Mouse (Mus musculus): ENCODE measurements around the gene Birc7. TPM values are rescaled to one million over a fixed set of nuclear protein-coding genes. Genes with fewer than 3 reads are reported as not detected.

Gene Birc7
- polyA plus RNA-seq, 1 experiment from 2014 or later = 0.14 TPM

DNA sequence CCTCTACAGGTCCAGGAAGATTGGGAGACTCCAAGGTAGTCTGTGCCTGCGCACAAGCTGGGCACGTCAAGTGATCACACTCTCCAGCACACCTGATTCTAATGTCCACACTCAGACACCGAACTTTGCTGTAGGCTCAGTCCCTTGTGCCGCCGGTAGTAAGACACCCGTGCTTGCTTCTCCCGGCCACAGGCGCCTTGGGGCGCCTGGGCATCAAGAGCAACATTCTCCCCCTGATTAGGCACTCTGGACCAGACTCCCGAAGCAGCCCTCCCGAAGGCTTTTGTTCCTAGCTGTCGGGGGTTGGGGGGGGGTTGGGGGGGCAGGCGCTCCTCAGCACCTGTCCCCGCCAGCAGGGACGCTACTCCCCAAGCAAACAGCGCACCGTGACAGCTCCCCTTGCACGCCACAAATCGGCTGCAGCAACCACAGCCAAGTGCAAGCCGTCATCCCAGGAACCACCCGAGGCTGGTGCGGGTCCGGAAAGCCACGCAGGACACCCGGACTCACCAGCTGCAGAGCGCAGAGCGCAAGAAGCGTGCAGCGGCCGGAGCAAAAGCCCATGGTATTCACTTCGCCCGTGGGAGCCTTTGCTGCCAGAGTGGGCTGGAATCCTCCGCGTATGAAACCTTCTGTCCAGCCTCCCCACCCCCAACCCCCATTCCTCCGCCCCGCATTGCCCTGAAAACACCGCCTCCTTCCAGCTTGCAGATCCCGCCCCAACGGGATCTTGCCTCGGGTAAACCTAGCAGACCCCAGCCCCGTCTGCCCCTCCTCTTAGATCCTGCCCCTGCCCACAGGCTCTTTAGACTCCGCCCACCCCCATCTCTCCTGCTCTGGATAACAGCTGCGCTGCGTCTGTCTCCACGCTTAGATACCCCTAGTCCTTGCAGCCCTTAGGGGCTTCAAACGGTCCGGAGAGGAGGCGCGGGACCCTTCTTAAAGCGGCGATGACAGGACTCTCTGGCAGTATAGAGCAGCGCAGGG lies 25.5 kb downstream of the Birc7 start, which contains the start of gene Nkain4:
Gene Nkain4 (minus strand): TSS at position 639 of the 987 bp plus-strand sequence.
- WGBS = under 1% methylated on average over 47 of the region's 52 CpGs
- H3K4me3 ChIP-seq = peak within 1 kb of the TSS; percentile 69
- H3K4me2 ChIP-seq = peak within 1 kb of the TSS; percentile 86
- H3K9me3 ChIP-seq (replicated peaks) = no peaks in the 10 kb centered on the region
- H3K9ac ChIP-seq = peak within 1 kb of the TSS; percentile 80
- peak within 1 kb of the TSS; percentile 92 for H3K27ac ChIP-seq
- no peaks in the 10 kb centered on the region for H3K36me3 ChIP-seq (ENCODE audit: poor library complexity, severe bottlenecking)
- H3K27me3 ChIP-seq = peaks cover 6% of the 10 kb centered on the region; the same call in 1 of the 2 replicates
- peaks cover 47% of the 10 kb centered on the region for H3K4me1 ChIP-seq
- peak; percentile 94 for ATAC-seq

DNA sequence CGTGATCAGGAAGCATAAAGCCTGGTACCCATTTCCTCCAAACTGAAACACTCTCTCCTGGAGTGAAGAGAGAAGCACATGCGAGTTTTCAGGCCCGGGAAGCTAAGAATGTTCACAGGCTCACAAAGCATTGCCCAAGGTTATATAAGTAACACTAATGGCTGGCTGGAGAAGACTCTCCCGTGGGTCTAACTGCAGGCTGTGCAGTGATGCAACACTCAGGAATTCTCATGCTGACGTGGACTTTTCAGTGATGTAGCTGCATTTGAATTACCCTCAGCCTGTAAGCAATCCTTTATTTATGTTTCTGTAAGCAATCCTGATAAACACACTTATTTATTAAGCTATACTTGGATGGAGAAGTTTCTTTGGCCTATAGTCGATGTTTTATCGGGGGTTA lies 30.8 kb downstream of the Birc7 start:
- no peaks in the 10 kb centered on the region for H3K36me3 ChIP-seq (ENCODE audit: poor library complexity, severe bottlenecking)
- H3K4me1 ChIP-seq = peaks cover 12% of the 10 kb centered on the region; the same call in 1 of the 2 replicates
- H3K4me2 ChIP-seq = no peak overlapping the region
- H3K27ac ChIP-seq = no peak overlapping the region
- no peaks in the 10 kb centered on the region for H3K9me3 ChIP-seq (replicated peaks)
- H3K4me3 ChIP-seq = no peak overlapping the region
- ATAC-seq = no peak
- WGBS = 77% methylated on average over 7 of the region's 7 CpGs
- H3K9ac ChIP-seq = no peak overlapping the region
- peaks cover 9% of the 10 kb centered on the region; the same call in 1 of the 2 replicates for H3K27me3 ChIP-seq

DNA sequence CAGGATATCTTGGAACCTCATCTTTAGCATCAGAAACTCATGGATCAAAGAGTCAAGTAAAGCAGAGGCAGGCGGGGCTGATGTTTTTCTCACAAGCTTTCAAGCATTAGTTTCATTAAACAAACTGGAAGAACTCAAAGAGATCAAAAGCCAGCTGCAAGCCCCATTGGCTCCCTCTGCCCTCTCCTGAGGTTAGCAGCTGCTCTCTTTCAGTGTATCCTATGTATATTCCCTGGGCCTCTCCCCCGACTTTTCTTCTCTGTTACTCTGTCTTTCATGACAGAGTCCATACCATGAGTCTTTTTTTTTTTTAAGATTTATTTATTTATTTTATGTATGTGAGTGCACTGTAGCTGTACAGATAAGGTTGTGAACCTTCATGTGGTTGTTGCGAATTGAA lies 31.4 kb downstream of the Birc7 start:
- H3K36me3 ChIP-seq (ENCODE audit: poor library complexity, severe bottlenecking) = no peaks in the 10 kb centered on the region

DNA sequence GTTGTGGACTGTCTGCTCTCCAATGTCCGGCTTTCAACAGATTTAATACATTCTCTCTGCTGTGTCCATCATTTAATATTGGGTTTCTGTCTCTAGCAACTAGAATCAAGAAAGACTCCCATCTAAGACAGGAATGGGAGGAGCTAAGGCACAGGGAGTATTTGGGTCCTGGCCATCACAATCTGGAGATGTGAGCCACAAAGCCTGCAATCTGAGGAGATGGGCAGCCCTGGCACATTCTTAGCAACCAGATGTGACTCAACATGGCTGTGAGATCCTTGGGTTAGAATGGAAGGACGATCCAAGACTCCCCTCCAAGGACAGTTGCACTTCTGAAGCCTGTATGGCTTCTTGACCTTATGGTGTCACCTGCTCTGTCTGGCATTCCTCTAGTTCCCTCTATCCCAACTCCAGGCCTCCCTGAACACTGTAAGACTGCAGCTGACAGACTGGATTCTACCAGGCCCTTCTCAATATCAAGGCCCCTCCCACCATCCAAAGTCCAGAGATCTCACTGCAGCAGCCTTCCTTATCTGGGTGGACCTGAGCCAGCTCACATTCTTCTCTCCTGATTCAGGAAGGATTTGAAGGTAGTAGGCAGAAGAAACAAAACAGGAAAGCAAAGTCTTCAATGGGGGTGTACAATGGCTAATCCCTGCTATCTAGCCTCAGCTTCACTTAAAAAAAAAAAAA lies 33.9 kb downstream of the Birc7 start:
- no peaks in the 10 kb centered on the region for H3K36me3 ChIP-seq (ENCODE audit: poor library complexity, severe bottlenecking)
- peaks cover 15% of the 10 kb centered on the region for H3K4me1 ChIP-seq
- H3K27me3 ChIP-seq = 0 out of 2 replicates have a peak, but pooled peaks cover 2% of the 10 kb centered on the region
- H3K4me2 ChIP-seq = no peak overlapping the region
- WGBS = 71% methylated on average over 2 of the region's 2 CpGs
- no peak overlapping the region for H3K9ac ChIP-seq
- ATAC-seq = no peak
- H3K9me3 ChIP-seq (replicated peaks) = no peaks in the 10 kb centered on the region
- no peak overlapping the region for H3K27ac ChIP-seq
- no peak overlapping the region for H3K4me3 ChIP-seq

More for the DNA sequence above, 31.4 kb downstream of the Birc7 start:
- WGBS = 83% methylated on average over 3 of the region's 3 CpGs
- Histone ChIP-seq H3K4me1 (peaks cover 6% of the 10 kb centered on the region; the same call in 1 of the 2 replicates), H3K4me3 (no peak overlapping the region), H3K9ac (no peak overlapping the region), H3K27ac (no peak overlapping the region), H3K27me3 (peaks cover 6% of the 10 kb centered on the region; the same call in 1 of the 2 replicates), H3K4me2 (no peak overlapping the region), H3K9me3 (replicated peaks) (no peaks in the 10 kb centered on the region)
- ATAC-seq = no peak

DNA sequence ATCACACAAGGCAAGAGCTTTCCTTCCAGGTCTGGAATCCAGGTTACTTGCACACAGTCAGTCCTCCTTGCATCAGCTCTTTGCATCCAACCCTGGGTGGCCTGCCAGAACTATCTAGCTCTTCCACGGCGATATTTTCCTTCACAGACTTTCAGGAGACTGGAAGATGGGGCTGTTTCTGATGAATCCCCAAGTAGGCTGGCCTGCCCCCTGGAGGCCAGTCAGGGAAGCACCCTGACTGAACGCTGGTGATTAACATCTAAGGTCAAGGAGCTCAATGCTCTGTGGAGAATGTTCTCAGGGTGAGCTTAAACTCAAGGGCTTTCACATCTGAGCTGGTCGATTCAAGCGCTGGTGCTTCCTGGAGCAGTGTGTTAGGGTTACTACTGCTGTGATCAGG lies 35.1 kb downstream of the Birc7 start:
- H3K4me3 ChIP-seq = no peak overlapping the region
- ATAC-seq = no peak
- H3K9me3 ChIP-seq (replicated peaks) = no peaks in the 10 kb centered on the region
- H3K27ac ChIP-seq = no peak overlapping the region
- no peak overlapping the region for H3K4me2 ChIP-seq
- 0 out of 2 replicates have a peak, but pooled peaks cover 2% of the 10 kb centered on the region for H3K27me3 ChIP-seq
- 5% methylated on average over 5 of the region's 5 CpGs for WGBS
- H3K9ac ChIP-seq = no peak overlapping the region
- peaks cover 27% of the 10 kb centered on the region for H3K4me1 ChIP-seq
- H3K36me3 ChIP-seq (ENCODE audit: poor library complexity, severe bottlenecking) = 0 out of 2 replicates have a peak, but pooled peaks cover 3% of the 10 kb centered on the region

DNA sequence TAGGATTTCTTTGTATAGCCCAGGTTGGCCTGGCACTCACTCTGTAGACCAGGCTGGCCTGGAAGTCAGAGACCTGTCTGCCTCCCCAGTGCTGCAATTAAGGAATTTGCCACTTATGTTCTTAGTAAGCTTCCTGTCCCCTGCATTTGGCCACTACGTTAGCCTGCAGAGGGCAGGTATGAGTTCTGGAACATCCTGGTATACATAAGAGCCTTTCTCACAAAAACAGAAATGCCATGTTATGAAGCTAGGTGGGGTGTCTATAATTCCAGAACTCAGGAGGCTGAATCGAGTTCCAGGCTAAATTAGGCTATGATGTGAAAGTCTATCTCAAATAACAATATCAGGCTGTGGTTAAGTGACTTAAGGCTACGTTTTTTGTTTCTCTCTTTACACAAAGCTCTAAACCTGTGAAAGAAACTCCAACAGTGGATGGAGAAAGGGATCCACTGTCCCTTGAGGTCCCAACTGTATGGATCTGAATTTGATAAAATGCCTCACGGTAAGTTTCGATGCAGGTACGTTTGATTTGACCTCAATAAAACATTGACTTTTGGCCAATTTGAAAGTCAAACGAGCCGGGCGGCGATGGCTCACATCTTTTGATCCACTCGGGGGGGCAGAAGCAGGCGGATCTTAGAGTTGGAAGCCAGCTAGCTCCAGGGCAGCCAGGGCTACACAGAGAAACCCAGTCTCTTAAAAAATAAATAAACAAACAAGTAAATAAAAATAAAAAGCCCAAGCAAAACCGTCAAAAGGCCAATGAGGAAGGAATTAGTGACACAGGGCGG lies 37.5 kb downstream of the Birc7 start:
- peaks cover 21% of the 10 kb centered on the region for H3K36me3 ChIP-seq (ENCODE audit: poor library complexity, severe bottlenecking)
- peak overlapping the region; percentile 87 for H3K27ac ChIP-seq
- H3K4me3 ChIP-seq = peak overlapping the region; percentile 96
- peak overlapping the region; percentile 99 for H3K4me2 ChIP-seq
- H3K9me3 ChIP-seq (replicated peaks) = no peaks in the 10 kb centered on the region
- 0 out of 2 replicates have a peak, but pooled peaks cover 2% of the 10 kb centered on the region for H3K27me3 ChIP-seq
- WGBS = 15% methylated on average over 14 of the region's 14 CpGs
- H3K9ac ChIP-seq = peak overlapping the region; percentile 97
- ATAC-seq = no peak
- H3K4me1 ChIP-seq = peaks cover 29% of the 10 kb centered on the region

DNA sequence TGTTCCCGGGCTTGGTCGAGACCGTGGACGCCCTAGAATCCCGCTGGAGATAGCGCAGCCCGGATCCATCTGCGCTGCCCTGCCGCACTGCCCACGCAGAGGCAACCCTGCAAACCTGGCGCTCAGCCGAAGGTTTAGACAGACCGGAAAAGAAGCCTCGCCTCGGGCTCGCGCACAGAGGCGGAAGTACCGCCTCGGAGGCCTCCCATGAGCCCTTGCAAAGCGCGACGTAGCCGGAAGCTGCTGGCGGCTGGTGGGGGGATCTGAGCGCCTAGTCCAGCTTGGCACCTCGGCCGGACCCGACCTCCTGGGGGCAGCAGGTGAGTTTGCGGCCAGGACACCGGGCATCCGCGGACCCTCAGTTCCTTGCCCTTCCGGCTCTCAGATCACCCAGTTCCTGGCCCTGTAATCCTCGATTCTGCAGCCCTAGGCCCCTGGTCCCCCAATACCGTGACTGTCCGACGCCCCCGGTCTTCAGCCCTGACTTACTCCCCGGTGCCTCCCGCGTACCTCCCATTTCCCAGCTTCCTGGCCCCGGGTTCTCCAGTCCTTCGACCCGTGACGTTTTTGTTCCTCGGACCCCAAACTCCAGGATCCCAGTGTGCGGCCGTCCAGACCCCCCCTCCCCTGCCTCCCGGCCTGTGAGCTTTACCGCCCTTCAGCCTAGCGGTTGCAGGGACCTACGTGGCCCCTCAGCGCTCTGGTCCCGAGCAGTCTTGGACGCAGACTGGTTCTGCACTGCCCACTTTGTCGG lies 38.4 kb downstream of the Birc7 start, which contains the start of gene Arfgap1:
Gene Arfgap1 (plus strand): TSS at position 216 of the 754 bp plus-strand sequence.
- Histone ChIP-seq H3K9me3 (replicated peaks) (no peaks in the 10 kb centered on the region), H3K4me1 (peaks cover 29% of the 10 kb centered on the region), H3K36me3 (ENCODE audit: poor library complexity, severe bottlenecking) (peaks cover 30% of the 10 kb centered on the region), H3K27me3 (0 out of 2 replicates have a peak, but pooled peaks cover 2% of the 10 kb centered on the region), H3K9ac (peak within 1 kb of the TSS; percentile 97), H3K4me2 (peak within 1 kb of the TSS; percentile 99), H3K27ac (peak within 1 kb of the TSS; percentile 87), H3K4me3 (peak within 1 kb of the TSS; percentile 96)
- WGBS = under 1% methylated on average over 56 of the region's 57 CpGs
- ATAC-seq = peak; percentile 88

DNA sequence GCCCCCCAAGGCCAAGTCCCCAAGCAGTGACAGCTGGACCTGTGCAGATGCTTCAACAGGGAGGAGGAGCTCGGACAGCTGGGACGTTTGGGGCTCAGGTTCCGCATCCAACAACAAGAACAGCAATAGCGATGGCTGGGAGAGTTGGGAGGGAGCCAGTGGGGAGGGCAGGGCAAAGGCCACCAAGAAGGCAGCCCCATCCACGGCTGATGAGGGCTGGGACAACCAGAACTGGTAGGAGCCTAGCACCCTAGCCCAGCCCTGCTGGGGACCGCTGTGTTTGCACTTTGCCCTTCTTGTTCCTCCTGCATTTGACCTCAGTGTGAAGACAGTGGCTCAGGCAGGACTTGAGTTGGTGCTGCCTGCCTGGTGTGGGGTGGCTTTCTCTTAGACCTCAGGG lies 52.3 kb downstream of the Birc7 start:
- Histone ChIP-seq H3K4me1 (no peaks in the 10 kb centered on the region), H3K27me3 (no peaks in the 10 kb centered on the region), H3K4me2 (no peak overlapping the region), H3K36me3 (ENCODE audit: poor library complexity, severe bottlenecking) (peaks cover 82% of the 10 kb centered on the region), H3K27ac (no peak overlapping the region), H3K9ac (no peak overlapping the region), H3K4me3 (no peak overlapping the region), H3K9me3 (replicated peaks) (no peaks in the 10 kb centered on the region)
- 85% methylated on average over 6 of the region's 6 CpGs for WGBS
- no peak for ATAC-seq
